Mouse (Mus musculus) liver, postnatal 0 days (tissue): ENCODE measurements at regions not wholly inside any gene's neighbourhood (a gene's known extent, or its start where the extent isn't known, plus 50 kb on each side); places are given as distances from the start of the nearest gene placed in this dataset.
A peak's percentile ranks its signal among the peaks of the same experiment; 100 is the strongest.
"Not testable (repeated sequence)": the region's sequence is repeated elsewhere in the genome, so short reads cannot be mapped to it uniquely, and the experiment has no call there.

Experiments
- CTCF ChIP-seq: sonication (generic); IDR thresholded peaks from 2 replicates; pipeline ENCODE4 v1.5.1; 2016; ENCODE audit warnings: antibody characterized with exemption, low read depth
- EP300 ChIP-seq: IDR thresholded peaks from 2 replicates; pipeline ENCODE4 v1.6.1; 2016; ENCODE audit warnings: antibody characterized with exemption, low read depth, mild to moderate bottlenecking

GRCm38 (mm10) chr13:73087815-73088214, 172.5 kb upstream of the Irx4 start:
- TF ChIP-seq CTCF: peak; percentile 34
- not testable (repeated sequence) for TF ChIP-seq EP300
